Mouse (Mus musculus) midbrain, postnatal 0 days (tissue): ENCODE measurements around the gene Grifin. TPM values are rescaled to one million over a fixed set of nuclear protein-coding genes. Genes with fewer than 3 reads are reported as not detected.

Source experiments
- ATAC-seq: fragments of 200-750 bp; cut with Nextera tagmentation; 2 replicates; pipeline ENCODE4 v1.8.0; 2017; ENCODE audit warnings: moderate number of reproducible peaks, mild to moderate bottlenecking, moderate TSS enrichment, moderate library complexity; ENCODE audit not compliant: low FRiP score
- DNase-seq: peaks from one replicate; pipeline ENCODE4 v3.0.0-alpha.2; 2015; ENCODE audit warnings: low spot score
- H3K27ac ChIP-seq: fragments of 300-500 bp; sonication (generic); 2 replicates; pipeline ENCODE4 v1.5.1; 2014; ENCODE audit warnings: low read depth, mild to moderate bottlenecking, low read length, mixed read lengths
- H3K27me3 ChIP-seq: fragments of 300-500 bp; sonication (generic); 2 replicates; pipeline ENCODE4 v1.6.1; 2014; ENCODE audit warnings: low read length, control low read depth, mixed read lengths; ENCODE audit not compliant: insufficient read depth
- H3K36me3 ChIP-seq: fragments of 300-500 bp; sonication (generic); 2 replicates; pipeline ENCODE4 v1.6.1; 2014; ENCODE audit warnings: low read length, control low read depth, mixed read lengths; ENCODE audit not compliant: insufficient read depth
- H3K4me1 ChIP-seq: fragments of 300-500 bp; sonication (generic); 2 replicates; pipeline ENCODE4 v1.6.1; 2014; ENCODE audit warnings: mild to moderate bottlenecking, control low read depth, antibody characterized with exemption, low read length, mixed read lengths; ENCODE audit not compliant: insufficient read depth
- H3K4me2 ChIP-seq: fragments of 300-500 bp; sonication (generic); 2 replicates; pipeline ENCODE4 v1.6.1; 2014; ENCODE audit warnings: low read depth, mild to moderate bottlenecking, low read length, mixed read lengths; ENCODE audit not compliant: poor library complexity, severe bottlenecking
- H3K4me3 ChIP-seq: fragments of 300-500 bp; sonication (generic); 2 replicates; pipeline ENCODE4 v1.5.1; 2014; ENCODE audit warnings: low read depth, mild to moderate bottlenecking, low read length, moderate library complexity
- H3K9ac ChIP-seq: fragments of 300-500 bp; sonication (generic); replicated peaks from 2 replicates; pipeline ENCODE4 v1.6.1; 2014; ENCODE audit warnings: mild to moderate bottlenecking, low read length, moderate library complexity, mixed read lengths; ENCODE audit not compliant: poor library complexity, severe bottlenecking
- H3K9me3 ChIP-seq: fragments of 300-500 bp; sonication (generic); 2 replicates; pipeline ENCODE4 v1.6.1; 2016; ENCODE audit warnings: low read length, control low read depth
- CTCF ChIP-seq: IDR thresholded peaks from 2 replicates; pipeline ENCODE4 v1.5.1; 2016; ENCODE audit warnings: antibody characterized with exemption, mild to moderate bottlenecking
- WGBS: fragments of 180-500 bp; shearing (Covaris S2); extraction: QIAGEN DNeasy Blood & Tissue Kit; methylation state at CpG from one replicate; pipeline ENCODE4 v1.1.7; 2014; 5-methylcytosine and 5-hydroxymethylcytosine counted together
- polyA plus RNA-seq: library from polyadenylated mRNA; unstranded; fragments of >200 nt; fragmentation: Nextera tagmentation; extraction: Ambion mirVana; gene quantifications from 2 replicates; pipeline ENCODE4 v1.2.1, GENCODE M21; 2015
- total RNA-seq: library from RNA; depleted of rRNA; stranded (reverse); fragments of >200 nt; gene quantifications from 2 replicates; pipeline ENCODE4 v1.2.3, GENCODE M21; 2014; rRNA removed

The Grifin gene
- not detected in 2 replicates for total RNA-seq
- 0.39 TPM in 1 of 2 replicates, not detected in the other for polyA plus RNA-seq

DNA sequence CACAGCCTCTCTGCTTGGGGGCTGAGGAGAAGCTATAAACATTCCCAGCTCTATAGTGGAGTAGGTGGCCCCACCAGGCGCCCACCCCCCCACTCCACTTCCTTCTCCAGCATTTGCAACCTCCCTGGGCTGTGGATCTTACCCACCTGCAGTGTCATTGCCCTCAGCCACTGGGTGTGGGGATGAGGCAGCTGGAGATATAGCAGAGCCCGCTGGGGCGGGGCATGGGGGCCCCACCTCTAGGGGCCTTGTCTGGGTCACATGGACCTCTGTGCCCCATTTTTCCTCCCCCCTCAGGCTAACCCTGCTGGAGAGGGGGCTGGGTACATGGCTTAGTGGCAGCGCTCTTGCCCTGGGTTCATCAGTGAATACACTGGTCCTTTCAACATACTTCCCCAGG is at the start of gene Grifin:
Grifin (minus strand) TSS at position 176 of the 400 bp plus-strand sequence.
- no peak within 1 kb of the TSS for H3K27ac ChIP-seq
- no peaks in the 10 kb centered on the region for H3K4me1 ChIP-seq
- H3K9ac ChIP-seq = no peak within 1 kb of the TSS
- no peak for TF ChIP-seq CTCF
- no peaks in the 10 kb centered on the region for H3K36me3 ChIP-seq
- H3K27me3 ChIP-seq = no peaks in the 10 kb centered on the region
- H3K4me3 ChIP-seq = no peak within 1 kb of the TSS
- 87% methylated on average over 4 of the region's 4 CpGs for WGBS
- ATAC-seq (no peak), DNase-seq (no peak)
- H3K9me3 ChIP-seq = no peaks in the 10 kb centered on the region
- H3K4me2 ChIP-seq = no peak within 1 kb of the TSS

DNA sequence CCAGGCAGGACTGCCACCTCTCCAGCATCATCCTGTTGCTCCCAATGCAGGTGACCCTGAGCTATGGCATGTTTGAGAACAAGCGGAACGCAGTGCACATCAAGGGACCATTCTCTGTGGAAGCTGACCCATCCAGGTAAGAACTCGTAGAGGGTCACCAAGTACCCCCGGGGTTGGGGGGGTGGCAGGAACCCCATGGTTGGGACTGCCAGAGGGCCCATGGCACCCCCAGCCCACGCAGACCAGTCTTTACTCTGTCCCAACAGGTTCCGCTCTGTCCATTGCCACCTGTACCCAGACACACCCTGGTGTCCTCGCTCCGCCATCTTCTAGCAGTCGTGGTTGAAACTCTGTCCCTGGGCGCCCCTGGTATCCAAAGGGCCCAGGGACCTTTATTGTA is 49.3 kb upstream of the Grifin start:
- no peak overlapping the region for H3K27ac ChIP-seq
- no peak overlapping the region for H3K9ac ChIP-seq
- no peak overlapping the region for H3K4me3 ChIP-seq
- DNase-seq (no peak), ATAC-seq (no peak)
- no peaks in the 10 kb centered on the region for H3K9me3 ChIP-seq
- no peaks in the 10 kb centered on the region for H3K36me3 ChIP-seq
- H3K27me3 ChIP-seq = peaks cover 6% of the 10 kb centered on the region
- no peak overlapping the region for H3K4me2 ChIP-seq
- TF ChIP-seq CTCF = no peak
- H3K4me1 ChIP-seq = peaks cover 15% of the 10 kb centered on the region
- 97% methylated on average over 10 of the region's 10 CpGs for WGBS

DNA sequence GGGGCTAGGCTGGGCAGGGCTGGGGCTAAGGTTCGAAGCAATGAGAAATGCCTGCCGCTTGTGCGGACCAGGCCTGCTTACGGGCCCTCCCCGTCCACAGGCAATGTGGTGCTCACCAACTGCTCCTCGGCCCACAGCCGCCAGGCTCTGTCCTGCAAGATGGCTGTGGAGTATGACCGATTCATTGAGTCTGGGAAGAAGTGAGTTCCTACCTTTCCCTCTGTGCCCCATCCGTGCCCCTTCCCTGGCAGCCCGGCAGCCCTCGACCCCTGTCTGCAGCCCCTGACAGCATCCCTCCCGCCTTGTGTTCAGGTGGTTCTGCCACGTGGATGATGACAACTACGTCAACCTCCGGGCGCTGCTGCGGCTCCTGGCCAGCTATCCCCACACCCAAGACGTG is 47.3 kb upstream of the Grifin start:
- no peak overlapping the region for H3K9ac ChIP-seq

DNA sequence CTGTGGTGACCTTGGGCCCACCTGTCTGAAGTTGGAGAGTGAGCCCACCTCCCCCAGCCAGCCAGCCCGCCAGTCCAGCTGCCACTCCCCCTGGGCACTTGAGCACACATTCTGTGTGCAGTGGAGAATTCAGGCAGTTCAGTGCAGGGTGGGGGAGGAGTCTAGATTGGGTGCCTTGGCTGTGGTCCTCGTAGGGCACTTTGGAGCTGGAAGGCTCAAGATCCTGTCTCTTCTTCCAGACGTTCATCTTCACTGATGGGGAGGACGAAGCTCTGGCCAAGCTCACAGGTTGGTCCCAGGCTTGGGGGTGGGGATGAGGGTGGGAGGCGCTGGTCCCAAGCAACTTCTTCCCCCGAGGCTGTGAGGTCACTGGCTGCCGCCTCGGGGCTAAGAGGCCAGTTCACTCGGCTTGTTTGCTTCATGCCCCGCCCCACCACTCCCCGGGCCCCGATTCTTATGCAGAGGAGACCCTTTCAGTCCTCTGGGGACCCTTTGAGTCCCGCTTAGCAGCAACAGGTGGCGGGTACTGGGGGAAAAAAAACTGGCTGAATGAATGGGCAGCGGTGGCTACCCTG is 46.8 kb upstream of the Grifin start:
- H3K4me2 ChIP-seq = peak overlapping the region; percentile 94
- peaks cover 22% of the 10 kb centered on the region for H3K27me3 ChIP-seq
- H3K36me3 ChIP-seq = no peaks in the 10 kb centered on the region
- TF ChIP-seq CTCF = no peak
- peak overlapping the region; percentile 52; the same call in 1 of the 2 replicates for H3K4me3 ChIP-seq
- peak; percentile 65 for DNase-seq
- peaks cover 15% of the 10 kb centered on the region for H3K4me1 ChIP-seq
- H3K27ac ChIP-seq = 0 out of 2 replicates have a peak overlapping the region, but pooled peaks have one; percentile 68
- no peaks in the 10 kb centered on the region for H3K9me3 ChIP-seq
- ATAC-seq = 0 out of 2 replicates have a peak, but pooled peaks have one; percentile 20
- H3K9ac ChIP-seq = no peak overlapping the region; the same call in 1 of the 2 replicates
- WGBS = 15% methylated on average over 15 of the region's 15 CpGs

More for the DNA sequence above, 47.3 kb upstream of the Grifin start:
- WGBS = 30% methylated on average over 18 of the region's 18 CpGs
- no peak for TF ChIP-seq CTCF
- H3K27me3 ChIP-seq = peaks cover 22% of the 10 kb centered on the region
- no peak overlapping the region for H3K27ac ChIP-seq
- H3K4me3 ChIP-seq = 0 out of 2 replicates have a peak overlapping the region, but pooled peaks have one; percentile 5
- peak overlapping the region; percentile 94; the same call in 1 of the 2 replicates for H3K4me2 ChIP-seq
- DNase-seq (no peak), ATAC-seq (no peak)
- no peaks in the 10 kb centered on the region for H3K9me3 ChIP-seq
- H3K4me1 ChIP-seq = peaks cover 15% of the 10 kb centered on the region
- H3K36me3 ChIP-seq = no peaks in the 10 kb centered on the region

DNA sequence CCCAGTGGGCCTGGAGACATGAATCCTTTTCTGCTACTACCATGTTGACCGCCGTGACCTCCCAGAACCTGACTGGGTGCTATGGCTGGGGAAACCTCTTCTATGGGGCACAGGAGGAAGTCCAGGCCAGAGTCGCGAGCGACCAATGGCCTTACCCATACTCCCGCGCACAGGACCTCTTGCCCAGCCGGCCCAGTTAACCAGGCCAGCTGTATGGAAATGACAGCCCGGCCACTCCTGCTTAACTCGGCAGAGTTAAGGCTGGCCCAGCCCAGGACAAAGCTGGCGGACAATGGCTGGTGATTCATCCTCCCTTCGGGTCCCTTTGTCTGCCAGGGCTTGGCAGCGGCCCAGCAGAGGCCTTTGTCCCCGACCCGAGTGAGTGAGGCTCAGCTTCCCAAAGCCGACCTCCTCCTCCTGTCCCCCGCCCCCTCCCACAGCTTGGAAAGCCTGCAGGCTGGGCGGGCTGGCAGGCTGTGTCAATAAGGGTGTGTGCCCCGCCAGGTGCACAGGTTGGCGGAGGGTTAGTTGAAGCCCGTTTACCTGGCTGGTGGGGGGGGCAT is 46.2 kb upstream of the Grifin start:
- TF ChIP-seq CTCF = no peak
- ATAC-seq (peak; percentile 45), DNase-seq (peak; percentile 90)
- peak overlapping the region; percentile 52 for H3K4me3 ChIP-seq
- peak overlapping the region; percentile 94 for H3K4me2 ChIP-seq
- H3K4me1 ChIP-seq = peaks cover 18% of the 10 kb centered on the region
- peak overlapping the region; percentile 57 for H3K9ac ChIP-seq
- no peaks in the 10 kb centered on the region for H3K9me3 ChIP-seq
- WGBS = 12% methylated on average over 21 of the region's 21 CpGs
- peak overlapping the region; percentile 68 for H3K27ac ChIP-seq
- H3K27me3 ChIP-seq = peaks cover 22% of the 10 kb centered on the region
- no peaks in the 10 kb centered on the region for H3K36me3 ChIP-seq
